7 mouse cellular contexts compared by ENCODE assay signal in the genomic region with DNA sequence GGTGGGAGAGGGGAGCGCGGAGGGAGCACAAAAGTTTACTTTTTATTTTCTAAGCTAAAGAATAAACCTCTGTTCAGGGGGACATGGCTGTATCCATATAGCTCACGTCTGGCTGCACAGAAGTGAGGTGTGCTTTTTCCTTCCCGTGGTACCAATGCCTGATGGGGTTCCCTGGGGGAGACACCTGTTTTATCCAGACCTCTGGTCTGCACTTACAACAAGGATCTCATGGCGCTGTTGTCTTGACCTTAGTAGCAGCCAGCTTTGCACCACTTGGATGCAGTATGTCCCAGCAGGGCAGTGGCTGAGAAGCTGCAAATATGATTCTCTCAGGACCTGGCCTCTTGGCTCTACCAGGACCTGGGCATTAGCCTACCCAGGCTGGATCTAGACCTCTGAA.
DNase-seq lines count a peak whose midpoint lies in the region; ATAC-seq and TF ChIP-seq lines count a peak whose summit lies in the region.

No protein-coding gene starts in this region.

- peak; percentile 20; the same call in 1 of the 2 replicates for ATAC-seq in forebrain, embryonic 13.5 days
- ATAC-seq in intestine, embryonic 16.5 days: no peak; the same call in 1 of the 2 replicates
- peak; percentile 10; the same call in 1 of the 2 replicates for ATAC-seq in midbrain, postnatal 0 days (ENCODE audit: low FRiP score)

- H3K36me3 ChIP-seq in forebrain, embryonic 13.5 days (ENCODE audit: poor library complexity, severe bottlenecking): no peaks in the 10 kb centered on the region
- no peaks in the 10 kb centered on the region for H3K36me3 ChIP-seq in intestine, embryonic 16.5 days (ENCODE audit: control insufficient read depth, insufficient read depth, low read length)
- no peaks in the 10 kb centered on the region for H3K36me3 ChIP-seq in midbrain, postnatal 0 days (ENCODE audit: insufficient read depth, low read length)

- WGBS in forebrain, embryonic 13.5 days: 2% methylated on average over 5 of the region's 5 CpGs
- WGBS in intestine, embryonic 16.5 days: 14% methylated on average over 5 of the region's 5 CpGs
- 10% methylated on average over 5 of the region's 5 CpGs for WGBS in midbrain, postnatal 0 days

- peaks cover 27% of the 10 kb centered on the region for H3K27me3 ChIP-seq in forebrain, embryonic 13.5 days
- H3K27me3 ChIP-seq in intestine, embryonic 16.5 days (replicated peaks; ENCODE audit: control insufficient read depth, insufficient read depth, low read length): no peaks in the 10 kb centered on the region
- H3K27me3 ChIP-seq in midbrain, postnatal 0 days (ENCODE audit: insufficient read depth, low read length): peaks cover 4% of the 10 kb centered on the region; the same call in 1 of the 2 replicates

- H3K4me1 ChIP-seq in forebrain, embryonic 13.5 days: peaks cover 28% of the 10 kb centered on the region
- H3K4me1 ChIP-seq in intestine, embryonic 16.5 days (ENCODE audit: control insufficient read depth, insufficient read depth, low read length): 0 out of 2 replicates have a peak, but pooled peaks cover 5% of the 10 kb centered on the region
- H3K4me1 ChIP-seq in midbrain, postnatal 0 days (ENCODE audit: insufficient read depth, low read length): no peaks in the 10 kb centered on the region

- H3K9ac ChIP-seq in forebrain, embryonic 13.5 days: no peak overlapping the region; the same call in 1 of the 2 replicates
- no peak overlapping the region for H3K9ac ChIP-seq in intestine, embryonic 16.5 days (ENCODE audit: low read depth, low read length)
- H3K9ac ChIP-seq in midbrain, postnatal 0 days (replicated peaks; ENCODE audit: low read length, poor library complexity, severe bottlenecking): peak overlapping the region; percentile 50; the same call in 1 of the 2 replicates

- peak overlapping the region; percentile 64 for H3K4me2 ChIP-seq in forebrain, embryonic 13.5 days
- H3K4me2 ChIP-seq in intestine, embryonic 16.5 days (ENCODE audit: low read depth, low read length): peak overlapping the region; percentile 68
- peak overlapping the region; percentile 62 for H3K4me2 ChIP-seq in midbrain, postnatal 0 days (ENCODE audit: low read depth, low read length, poor library complexity, severe bottlenecking)

- TF ChIP-seq CTCF in midbrain, postnatal 0 days (IDR thresholded peaks at IDR 0.05): no peak

- H3K9me3 ChIP-seq in forebrain, embryonic 13.5 days (replicated peaks): no peaks in the 10 kb centered on the region
- H3K9me3 ChIP-seq in intestine, embryonic 16.5 days (ENCODE audit: control insufficient read depth, low read length): no peaks in the 10 kb centered on the region
- no peaks in the 10 kb centered on the region for H3K9me3 ChIP-seq in midbrain, postnatal 0 days (ENCODE audit: low read length)

- no peak overlapping the region; the same call in 1 of the 2 replicates for H3K27ac ChIP-seq in forebrain, embryonic 13.5 days
- H3K27ac ChIP-seq in intestine, embryonic 16.5 days (ENCODE audit: low read length): no peak overlapping the region
- no peak overlapping the region for H3K27ac ChIP-seq in midbrain, postnatal 0 days (ENCODE audit: low read depth, low read length)

- DNase-seq in ovary, postnatal 36 days (ENCODE audit: low spot score): peak; percentile 19
- no peak for DNase-seq in ovary, adult 18-20 months (ENCODE audit: low spot score)
- DNase-seq in midbrain, postnatal 0 days (ENCODE audit: low spot score): peak; percentile 30
- DNase-seq in right cerebral cortex, adult 2 months (ENCODE audit: low spot score in 2 of 2): no peak
- DNase-seq in natural killer cell, adult 2 months (ENCODE audit: low spot score in 2 of 2): no peak

- peak overlapping the region; percentile 27 for H3K4me3 ChIP-seq in forebrain, embryonic 13.5 days
- H3K4me3 ChIP-seq in intestine, embryonic 16.5 days (ENCODE audit: low read length): peak overlapping the region; percentile 35
- H3K4me3 ChIP-seq in midbrain, postnatal 0 days (ENCODE audit: low read depth, low read length): peak overlapping the region; percentile 25; the same call in 1 of the 2 replicates

Comparison
In these comparisons a context has a peak if more than half of its experiments do, and no peak if none do; other contexts are left out.
1. DNase-seq: peak in ovary, postnatal 36 days (single experiment) and midbrain, postnatal 0 days (single experiment); none in ovary, adult 18-20 months (single experiment), right cerebral cortex, adult 2 months (0 of 2) and natural killer cell, adult 2 months (0 of 2).
2. Peak in every context shown above with its lines, with median percentiles within 50 percentile points of each other: H3K4me2 ChIP-seq and H3K4me3 ChIP-seq.